Mouse (Mus musculus): ENCODE measurements at regions not wholly inside any gene's neighbourhood (a gene's known extent, or its start where the extent isn't known, plus 50 kb on each side); places are given as distances from the start of the nearest gene placed in this dataset.

- Histone ChIP-seq H3K9ac (ENCODE audit: low read depth, low read length) (no peak overlapping the region), H3K36me3 (ENCODE audit: control insufficient read depth, insufficient read depth, low read length) (no peaks in the 10 kb centered on the region), H3K4me1 (ENCODE audit: control insufficient read depth, insufficient read depth, low read length) (no peaks in the 10 kb centered on the region), H3K27me3 (ENCODE audit: control insufficient read depth, insufficient read depth, low read length) (no peaks in the 10 kb centered on the region), H3K79me2 (ENCODE audit: control insufficient read depth, insufficient read depth, low read length) (no peaks in the 10 kb centered on the region), H3K27ac (replicated peaks; ENCODE audit: insufficient read depth, low read depth, low read length) (no peak overlapping the region), H3K4me3 (ENCODE audit: insufficient read depth, low read depth, low read length) (no peak overlapping the region)
- no peak for TF ChIP-seq POLR2A (IDR thresholded peaks at IDR 0.05; ENCODE audit: extremely low read depth, insufficient read depth, low read length)
- no peak for TF ChIP-seq CTCF (IDR thresholded peaks at IDR 0.05; ENCODE audit: low read depth, low read length)
- 75% methylated on average over 6 of the region's 6 CpGs for WGBS
- DNase-seq (ENCODE audit: extremely low read depth, low read depth, low spot score), result no peak
These were observed 179.3 kb downstream of the Nuak1 start for GRCm38 (mm10) chr10:84260931-84261650.

GRCm38 (mm10) chr10:84262943-84263342, 177.5 kb downstream of the Nuak1 start:
- DNase-seq (ENCODE audit: extremely low read depth, low read depth, low spot score), result no peak
- H3K27ac ChIP-seq (replicated peaks; ENCODE audit: insufficient read depth, low read depth, low read length), result no peak overlapping the region
- no peak overlapping the region for H3K4me3 ChIP-seq (ENCODE audit: insufficient read depth, low read depth, low read length)
- H3K9ac ChIP-seq (ENCODE audit: low read depth, low read length), result no peak overlapping the region
- H3K4me1 ChIP-seq (ENCODE audit: control insufficient read depth, insufficient read depth, low read length), result no peaks in the 10 kb centered on the region
- no peaks in the 10 kb centered on the region for H3K27me3 ChIP-seq (ENCODE audit: control insufficient read depth, insufficient read depth, low read length)
- no peaks in the 10 kb centered on the region for H3K36me3 ChIP-seq (ENCODE audit: control insufficient read depth, insufficient read depth, low read length)
- 90% methylated on average over 4 of the region's 4 CpGs for WGBS
- no peaks in the 10 kb centered on the region for H3K79me2 ChIP-seq (ENCODE audit: control insufficient read depth, insufficient read depth, low read length)
- TF ChIP-seq CTCF (IDR thresholded peaks at IDR 0.05; ENCODE audit: low read depth, low read length) (no peak), POLR2A (IDR thresholded peaks at IDR 0.05; ENCODE audit: extremely low read depth, insufficient read depth, low read length) (no peak)

- Histone ChIP-seq H3K27me3 (ENCODE audit: control insufficient read depth, insufficient read depth, low read length) (no peaks in the 10 kb centered on the region), H3K4me1 (ENCODE audit: control insufficient read depth, insufficient read depth, low read length) (no peaks in the 10 kb centered on the region), H3K27ac (replicated peaks; ENCODE audit: insufficient read depth, low read depth, low read length) (no peak overlapping the region), H3K36me3 (ENCODE audit: control insufficient read depth, insufficient read depth, low read length) (no peaks in the 10 kb centered on the region), H3K79me2 (ENCODE audit: control insufficient read depth, insufficient read depth, low read length) (no peaks in the 10 kb centered on the region), H3K4me3 (ENCODE audit: insufficient read depth, low read depth, low read length) (no peak overlapping the region), H3K9ac (ENCODE audit: low read depth, low read length) (no peak overlapping the region)
- DNase-seq (ENCODE audit: extremely low read depth, low read depth, low spot score), result peak; percentile 6
- TF ChIP-seq POLR2A (IDR thresholded peaks at IDR 0.05; ENCODE audit: extremely low read depth, insufficient read depth, low read length), result no peak
- TF ChIP-seq CTCF (IDR thresholded peaks at IDR 0.05; ENCODE audit: low read depth, low read length), result no peak
- WGBS, result 81% methylated on average over 6 of the region's 6 CpGs
These were observed 154.4 kb downstream of the Nuak1 start for GRCm38 (mm10) chr10:84285832-84286506.

GRCm38 (mm10) chr10:84294422-84294821, 146.0 kb downstream of the Nuak1 start:
- Histone ChIP-seq H3K27ac (replicated peaks; ENCODE audit: insufficient read depth, low read depth, low read length) (no peak overlapping the region), H3K79me2 (ENCODE audit: control insufficient read depth, insufficient read depth, low read length) (no peaks in the 10 kb centered on the region), H3K4me1 (ENCODE audit: control insufficient read depth, insufficient read depth, low read length) (no peaks in the 10 kb centered on the region), H3K9ac (ENCODE audit: low read depth, low read length) (no peak overlapping the region), H3K36me3 (ENCODE audit: control insufficient read depth, insufficient read depth, low read length) (no peaks in the 10 kb centered on the region), H3K4me3 (ENCODE audit: insufficient read depth, low read depth, low read length) (no peak overlapping the region), H3K27me3 (ENCODE audit: control insufficient read depth, insufficient read depth, low read length) (no peaks in the 10 kb centered on the region)
- 89% methylated on average over 4 of the region's 4 CpGs for WGBS
- DNase-seq (ENCODE audit: extremely low read depth, low read depth, low spot score), result no peak
- TF ChIP-seq CTCF (IDR thresholded peaks at IDR 0.05; ENCODE audit: low read depth, low read length) (no peak), POLR2A (IDR thresholded peaks at IDR 0.05; ENCODE audit: extremely low read depth, insufficient read depth, low read length) (no peak)

- no peak overlapping the region for H3K9ac ChIP-seq (ENCODE audit: low read depth, low read length)
- H3K27me3 ChIP-seq (ENCODE audit: control insufficient read depth, insufficient read depth, low read length), result no peaks in the 10 kb centered on the region
- no peaks in the 10 kb centered on the region for H3K4me1 ChIP-seq (ENCODE audit: control insufficient read depth, insufficient read depth, low read length)
- H3K36me3 ChIP-seq (ENCODE audit: control insufficient read depth, insufficient read depth, low read length), result no peaks in the 10 kb centered on the region
- H3K4me3 ChIP-seq (ENCODE audit: insufficient read depth, low read depth, low read length), result no peak overlapping the region
- no peak overlapping the region for H3K27ac ChIP-seq (replicated peaks; ENCODE audit: insufficient read depth, low read depth, low read length)
- no peaks in the 10 kb centered on the region for H3K79me2 ChIP-seq (ENCODE audit: control insufficient read depth, insufficient read depth, low read length)
- DNase-seq (ENCODE audit: extremely low read depth, low read depth, low spot score), result no peak
- TF ChIP-seq CTCF (IDR thresholded peaks at IDR 0.05; ENCODE audit: low read depth, low read length) (no peak), POLR2A (IDR thresholded peaks at IDR 0.05; ENCODE audit: extremely low read depth, insufficient read depth, low read length) (no peak)
- WGBS, result 75% methylated on average over 3 of the region's 3 CpGs
These were observed 144.2 kb downstream of the Nuak1 start for GRCm38 (mm10) chr10:84296168-84296567.

DNA sequence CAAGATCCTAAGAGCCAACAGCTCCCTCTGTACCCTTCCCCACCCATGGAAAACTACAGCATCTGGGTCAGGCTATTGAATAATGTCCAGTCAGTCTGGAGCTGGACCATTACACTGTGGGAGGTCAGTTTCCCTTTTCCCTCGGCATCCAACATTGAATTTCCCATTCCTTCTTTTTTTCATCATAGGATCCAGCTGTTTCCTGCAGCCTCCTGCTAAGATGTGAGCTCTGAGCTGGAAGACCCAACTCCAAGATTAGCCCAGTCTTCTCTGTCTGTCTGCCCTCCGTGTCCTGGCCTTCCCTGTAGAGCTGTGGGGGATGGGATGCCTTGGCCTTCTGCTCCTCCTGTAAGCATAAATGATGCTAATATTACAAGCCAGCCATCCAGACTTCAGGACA, 138.8 kb downstream of the Nuak1 start:
- Histone ChIP-seq H3K36me3 (ENCODE audit: control insufficient read depth, insufficient read depth, low read length) (no peaks in the 10 kb centered on the region), H3K27ac (replicated peaks; ENCODE audit: insufficient read depth, low read depth, low read length) (no peak overlapping the region), H3K4me3 (ENCODE audit: insufficient read depth, low read depth, low read length) (no peak overlapping the region), H3K27me3 (ENCODE audit: control insufficient read depth, insufficient read depth, low read length) (no peaks in the 10 kb centered on the region), H3K79me2 (ENCODE audit: control insufficient read depth, insufficient read depth, low read length) (no peaks in the 10 kb centered on the region), H3K9ac (ENCODE audit: low read depth, low read length) (no peak overlapping the region), H3K4me1 (ENCODE audit: control insufficient read depth, insufficient read depth, low read length) (no peaks in the 10 kb centered on the region)
- WGBS, result 82% methylated on average over 2 of the region's 2 CpGs
- DNase-seq (ENCODE audit: extremely low read depth, low read depth, low spot score), result no peak
- TF ChIP-seq CTCF (IDR thresholded peaks at IDR 0.05; ENCODE audit: low read depth, low read length) (no peak), POLR2A (IDR thresholded peaks at IDR 0.05; ENCODE audit: extremely low read depth, insufficient read depth, low read length) (no peak)
